Mouse (Mus musculus): ENCODE measurements around the gene Gm7029. TPM values are rescaled to one million over a fixed set of nuclear protein-coding genes. Genes with fewer than 3 reads are reported as not detected.

The Gm7029 gene
- polyA plus RNA-seq, 1 experiment: not detected

DNA sequence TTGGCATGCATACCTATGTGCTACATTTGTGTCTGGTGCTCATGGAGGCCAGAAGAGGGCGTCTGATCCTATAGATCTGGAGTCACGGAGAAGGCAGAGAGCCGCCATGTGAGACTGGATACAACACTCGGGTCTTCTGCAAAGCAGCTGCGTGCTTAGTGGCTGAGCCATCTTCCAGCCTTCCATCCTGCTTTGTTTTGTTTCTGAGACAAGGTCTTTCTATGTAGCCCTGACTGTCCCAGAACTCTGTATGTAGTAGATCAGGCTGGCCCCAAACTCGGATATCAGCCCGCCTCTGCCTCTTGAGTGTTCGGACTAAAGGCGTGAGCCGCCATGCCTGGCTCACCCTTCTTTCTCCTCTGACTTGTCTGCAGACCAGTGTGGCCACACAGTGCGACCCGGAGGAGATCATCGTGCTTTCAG, 41.3 kb downstream of the Gm7029 start:
- no peak for TF ChIP-seq POLR2A (IDR thresholded peaks at IDR 0.05; ENCODE audit: borderline replicate concordance, control insufficient read depth, low read depth, low read length)
- peak; percentile 23; the same call in 1 of the 2 replicates for TF ChIP-seq CTCF (IDR thresholded peaks at IDR 0.05; ENCODE audit: control insufficient read depth, insufficient read depth, low read length)
- Histone ChIP-seq H3K27ac (ENCODE audit: control insufficient read depth, insufficient read depth, low read depth, low read length, poor library complexity) (no peak overlapping the region), H3K4me1 (ENCODE audit: control insufficient read depth, insufficient read depth, low read length) (peaks cover 6% of the 10 kb centered on the region), H3K4me3 (replicated peaks; ENCODE audit: control insufficient read depth, low read depth, low read length) (peak overlapping the region; percentile 35)
- 76% methylated on average over 13 of the region's 13 CpGs for WGBS

DNA sequence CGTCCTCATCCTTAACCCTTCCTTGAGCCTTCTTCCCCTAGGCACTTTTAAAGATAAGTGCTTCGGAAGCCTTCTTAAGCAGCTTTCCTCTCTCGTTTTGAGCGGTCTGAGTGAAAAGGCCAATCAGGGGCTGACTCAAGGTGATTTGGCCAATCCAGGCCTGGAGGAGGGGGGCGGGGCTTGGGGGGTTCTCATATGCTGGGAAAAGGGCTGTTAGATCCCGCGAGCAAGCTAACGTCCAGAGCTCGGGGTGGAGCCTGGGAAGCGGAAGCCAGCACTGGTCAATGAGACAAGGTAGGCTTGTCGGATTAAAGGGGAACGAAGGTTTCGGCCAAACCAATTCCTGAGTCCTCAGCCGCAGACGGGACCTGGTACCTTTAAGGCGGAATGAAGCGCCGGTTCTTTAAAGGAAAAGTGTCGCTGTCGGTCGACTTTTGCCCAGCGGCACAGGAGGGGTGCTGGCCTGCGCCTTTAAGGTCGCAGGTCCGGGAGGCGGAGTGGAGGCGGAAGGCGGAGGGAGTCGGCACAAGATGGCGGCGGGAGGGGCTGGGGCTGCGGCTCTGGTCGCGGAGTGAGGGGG, 42.1 kb downstream of the Gm7029 start, which contains the start of the genes Tapbp and Zbtb22:
TSS of gene Tapbp (plus strand) at position 229 of the 580 bp plus-strand sequence.
TSS of gene Zbtb22 (plus strand) at position 234 of the 580 bp plus-strand sequence.
- TF ChIP-seq POLR2A (IDR thresholded peaks at IDR 0.05; ENCODE audit: borderline replicate concordance, control insufficient read depth, low read depth, low read length): peak; percentile 36; the same call in 1 of the 2 replicates
- no peak for TF ChIP-seq CTCF (IDR thresholded peaks at IDR 0.05; ENCODE audit: control insufficient read depth, insufficient read depth, low read length)
- Histone ChIP-seq H3K4me3 (replicated peaks; ENCODE audit: control insufficient read depth, low read depth, low read length) (peak within 1 kb of the TSS; percentile 66), H3K27ac (ENCODE audit: control insufficient read depth, insufficient read depth, low read depth, low read length, poor library complexity) (peak within 1 kb of the TSS; percentile 54), H3K4me1 (ENCODE audit: control insufficient read depth, insufficient read depth, low read length) (peaks cover 6% of the 10 kb centered on the region)
- WGBS: under 1% methylated on average over 33 of the region's 34 CpGs

DNA sequence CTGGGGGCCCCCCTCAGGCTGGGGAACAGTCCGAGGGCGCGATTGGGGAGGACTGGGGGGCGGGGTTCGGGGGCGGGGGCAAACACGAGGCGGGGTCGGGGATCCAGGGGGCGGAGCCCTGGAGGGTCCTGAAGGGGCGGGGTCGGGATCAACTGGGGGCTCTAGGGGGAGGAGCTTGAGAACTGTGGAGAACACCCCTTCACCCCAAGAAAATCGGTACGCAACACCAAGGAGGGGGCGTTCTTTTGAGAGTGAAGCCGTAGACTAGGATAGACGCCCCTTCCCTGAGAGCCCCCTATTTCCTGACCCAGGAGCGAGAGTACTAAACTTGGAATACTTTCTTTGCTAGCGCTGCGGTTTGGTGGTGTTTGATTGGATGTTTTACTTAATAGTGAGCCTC, 42.7 kb downstream of the Gm7029 start:
- Histone ChIP-seq H3K4me3 (replicated peaks; ENCODE audit: control insufficient read depth, low read depth, low read length) (peak overlapping the region; percentile 66), H3K4me1 (ENCODE audit: control insufficient read depth, insufficient read depth, low read length) (peaks cover 6% of the 10 kb centered on the region), H3K27ac (ENCODE audit: control insufficient read depth, insufficient read depth, low read depth, low read length, poor library complexity) (no peak overlapping the region)
- TF ChIP-seq CTCF (IDR thresholded peaks at IDR 0.05; ENCODE audit: control insufficient read depth, insufficient read depth, low read length): no peak
- TF ChIP-seq POLR2A (IDR thresholded peaks at IDR 0.05; ENCODE audit: borderline replicate concordance, control insufficient read depth, low read depth, low read length): no peak
- under 1% methylated on average over 16 of the region's 20 CpGs for WGBS

DNA sequence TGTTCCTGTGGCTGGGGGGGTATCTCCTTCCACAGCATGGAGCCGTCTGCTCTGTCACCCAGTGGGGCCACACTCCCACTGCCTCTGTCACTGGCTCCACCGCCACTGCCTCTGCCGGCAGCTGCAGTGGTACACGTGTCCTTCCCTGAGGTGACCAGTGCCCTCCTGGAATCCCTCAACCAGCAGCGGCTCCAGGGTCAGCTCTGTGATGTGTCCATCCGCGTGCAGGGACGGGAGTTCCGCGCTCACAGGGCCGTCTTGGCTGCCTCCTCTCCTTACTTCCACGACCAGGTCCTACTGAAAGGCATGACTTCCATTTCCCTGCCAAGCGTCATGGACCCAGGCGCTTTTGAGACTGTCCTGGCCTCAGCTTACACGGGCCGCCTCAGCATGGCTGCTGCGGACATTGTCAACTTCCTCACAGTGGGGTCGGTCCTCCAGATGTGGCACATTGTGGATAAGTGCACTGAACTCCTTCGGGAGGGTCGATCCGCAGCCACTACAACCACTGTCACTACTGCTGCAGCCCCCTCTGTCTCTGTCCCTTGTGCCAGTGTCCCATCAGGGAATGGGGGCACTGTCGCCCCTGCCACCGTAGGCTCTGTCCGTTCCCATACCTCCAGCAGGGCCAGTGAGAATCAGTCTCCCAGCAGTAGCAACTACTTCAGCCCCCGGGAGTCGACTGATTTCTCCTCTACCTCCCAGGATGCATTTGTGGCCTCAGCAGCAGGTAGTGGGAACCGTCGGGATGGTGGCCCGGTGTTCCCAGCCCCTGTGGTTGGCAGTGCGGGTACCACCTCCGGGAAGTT, 43.4 kb downstream of the Gm7029 start:
- H3K4me1 ChIP-seq (ENCODE audit: control insufficient read depth, insufficient read depth, low read length): peaks cover 6% of the 10 kb centered on the region

DNA sequence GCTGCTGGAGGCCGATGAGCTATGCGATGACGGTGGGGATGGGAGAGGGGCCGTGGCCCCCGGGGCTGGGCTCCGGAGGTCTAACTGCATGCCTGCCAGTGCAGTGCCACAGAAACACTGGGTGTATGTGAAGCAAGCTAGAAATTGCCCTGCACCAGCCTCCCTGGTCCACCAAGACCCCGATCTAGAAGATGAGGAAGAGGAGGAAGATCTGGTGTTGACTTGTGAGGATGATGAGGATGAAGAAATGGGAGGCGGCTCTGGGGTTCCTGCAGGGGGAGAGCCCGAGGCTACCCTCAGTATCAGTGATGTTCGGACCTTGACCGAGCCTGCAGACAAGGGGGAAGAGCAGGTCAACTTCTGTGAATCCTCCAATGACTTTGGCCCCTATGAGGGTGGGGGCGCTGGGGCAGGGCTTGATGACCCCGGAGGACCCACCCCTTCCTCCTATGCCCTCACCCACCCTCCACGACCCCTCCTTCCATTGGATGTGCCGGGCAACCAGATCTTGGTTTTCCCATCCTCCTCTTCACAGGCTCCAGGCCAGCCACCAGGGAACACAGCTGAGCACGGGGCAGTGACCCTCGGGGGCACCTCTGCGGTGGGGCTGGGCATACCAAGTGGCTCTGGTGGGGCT, 44.1 kb downstream of the Gm7029 start:
- H3K4me1 ChIP-seq (ENCODE audit: control insufficient read depth, insufficient read depth, low read length): peaks cover 6% of the 10 kb centered on the region
- H3K27ac ChIP-seq (ENCODE audit: control insufficient read depth, insufficient read depth, low read depth, low read length, poor library complexity): no peak overlapping the region
- WGBS: 94% methylated on average over 18 of the region's 18 CpGs
- TF ChIP-seq POLR2A (IDR thresholded peaks at IDR 0.05; ENCODE audit: borderline replicate concordance, control insufficient read depth, low read depth, low read length) (no peak), CTCF (IDR thresholded peaks at IDR 0.05; ENCODE audit: control insufficient read depth, insufficient read depth, low read length) (no peak)
- no peak overlapping the region for H3K4me3 ChIP-seq (replicated peaks; ENCODE audit: control insufficient read depth, low read depth, low read length)

More for the DNA sequence above, 43.4 kb downstream of the Gm7029 start:
- WGBS: 88% methylated on average over 31 of the region's 31 CpGs
- peak; percentile 17; the same call in 1 of the 2 replicates for TF ChIP-seq POLR2A (IDR thresholded peaks at IDR 0.05; ENCODE audit: borderline replicate concordance, control insufficient read depth, low read depth, low read length)
- TF ChIP-seq CTCF (IDR thresholded peaks at IDR 0.05; ENCODE audit: control insufficient read depth, insufficient read depth, low read length): no peak
- Histone ChIP-seq H3K4me3 (replicated peaks; ENCODE audit: control insufficient read depth, low read depth, low read length) (peak overlapping the region; percentile 41), H3K27ac (ENCODE audit: control insufficient read depth, insufficient read depth, low read depth, low read length, poor library complexity) (no peak overlapping the region)

DNA sequence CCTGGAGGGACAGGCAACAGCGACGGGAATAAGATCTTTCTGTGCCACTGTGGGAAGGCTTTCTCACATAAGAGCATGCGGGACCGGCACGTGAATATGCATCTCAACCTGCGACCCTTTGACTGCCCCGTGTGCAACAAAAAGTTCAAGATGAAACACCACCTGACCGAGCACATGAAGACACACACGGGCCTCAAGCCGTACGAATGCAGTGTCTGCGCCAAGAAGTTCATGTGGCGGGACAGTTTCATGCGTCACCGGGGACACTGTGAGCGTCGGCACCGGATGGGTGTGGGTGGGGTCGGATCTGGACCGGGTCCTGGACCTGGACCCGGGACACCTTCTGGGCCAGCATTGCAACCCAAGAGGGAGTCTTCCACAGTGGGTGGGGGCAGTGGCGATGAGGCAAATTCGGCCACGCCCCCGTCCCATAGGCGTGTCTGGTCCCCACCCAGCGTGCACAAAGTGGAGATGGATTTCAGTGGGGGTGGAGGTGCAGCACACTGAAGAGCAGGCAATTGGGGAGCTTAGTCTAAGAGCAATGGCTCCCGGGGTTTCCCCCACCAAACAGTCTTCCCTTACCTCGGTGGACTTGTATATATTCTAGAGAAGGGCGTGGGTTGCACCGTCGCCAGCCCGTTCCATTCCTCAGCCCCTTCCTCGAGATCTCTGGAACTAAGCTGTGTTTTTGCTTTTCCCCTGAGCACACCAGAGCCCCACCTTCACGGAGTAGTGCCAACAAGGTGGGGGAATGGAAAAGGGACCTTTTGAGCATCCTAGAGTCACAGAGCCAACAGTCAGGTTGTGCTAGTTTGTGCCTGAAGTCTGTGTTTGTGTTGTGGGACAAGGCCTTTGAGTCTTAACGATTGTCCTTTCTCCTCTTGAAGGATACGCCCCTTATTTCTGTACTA, 44.9 kb downstream of the Gm7029 start:
- Histone ChIP-seq H3K27ac (ENCODE audit: control insufficient read depth, insufficient read depth, low read depth, low read length, poor library complexity) (peak overlapping the region; percentile 89), H3K4me1 (ENCODE audit: control insufficient read depth, insufficient read depth, low read length) (peaks cover 6% of the 10 kb centered on the region), H3K4me3 (replicated peaks; ENCODE audit: control insufficient read depth, low read depth, low read length) (peak overlapping the region; percentile 78)
- no peak for TF ChIP-seq CTCF (IDR thresholded peaks at IDR 0.05; ENCODE audit: control insufficient read depth, insufficient read depth, low read length)
- TF ChIP-seq POLR2A (IDR thresholded peaks at IDR 0.05; ENCODE audit: borderline replicate concordance, control insufficient read depth, low read depth, low read length): no peak; the same call in 1 of the 2 replicates
- WGBS: 71% methylated on average over 37 of the region's 37 CpGs
